Comparison of ENCODE assay signal across 13 mouse cellular contexts in genomic region chr12:102323392-102323791, GRCm38 (mm10). TPM values are rescaled to one million over a fixed set of nuclear protein-coding genes. Genes with fewer than 3 reads are reported as not detected.
DNase-seq lines count a peak whose midpoint lies in the region; ATAC-seq lines count a peak whose summit lies in the region.
"Had no signal": no experiment of that assay in that cellular context is flagged by ENCODE, and none has a peak within 500 bp of the region (broad histone marks: within the 10 kb centered on the region; RNA-seq: fewer than 3 reads in every experiment).

No protein-coding gene starts in this region.

- no peak overlapping the region for H3K4me2 ChIP-seq in lung, embryonic 15.5 days
- no peak overlapping the region for H3K4me2 ChIP-seq in heart, embryonic 14.5 days (ENCODE audit: low read length)
- no peak overlapping the region for H3K4me2 ChIP-seq in stomach, embryonic 16.5 days (ENCODE audit: low read depth, low read length)

- peak; percentile 55; the same call in 1 of the 2 replicates for ATAC-seq in lung, embryonic 15.5 days (ENCODE audit: borderline replicate concordance, extremely low read depth, low FRiP score, low TSS enrichment)
- no peak for ATAC-seq in heart, embryonic 14.5 days (ENCODE audit: insufficient number of reproducible peaks, insufficient read depth, low FRiP score, low read depth)
- peak; percentile 51; the same call in 1 of the 2 replicates for ATAC-seq in stomach, embryonic 16.5 days (ENCODE audit: insufficient read depth, low FRiP score)
- no peak for ATAC-seq in erythroblast, adult 5-6 weeks (replicated peaks; ENCODE audit: low FRiP score, poor library complexity, severe bottlenecking)
- no peak for ATAC-seq in cerebellum, adult (ENCODE audit: insufficient number of reproducible peaks, low FRiP score, low TSS enrichment)
- ATAC-seq: forebrain, embryonic 16.5 days; inflammation-experienced regulatory T-cells, adult 6 months had no signal

- no peaks in the 10 kb centered on the region for H3K36me3 ChIP-seq in lung, embryonic 15.5 days
- peaks cover 21% of the 10 kb centered on the region for H3K36me3 ChIP-seq in heart, embryonic 14.5 days (ENCODE audit: control insufficient read depth, insufficient read depth, low read length)
- H3K36me3 ChIP-seq in stomach, embryonic 16.5 days (ENCODE audit: control insufficient read depth, insufficient read depth, low read length): no peaks in the 10 kb centered on the region

- peaks cover 78% of the 10 kb centered on the region for H3K4me1 ChIP-seq in lung, embryonic 15.5 days
- H3K4me1 ChIP-seq in heart, embryonic 14.5 days (ENCODE audit: control insufficient read depth in 2 of 2, insufficient read depth in 2 of 2, low read length in 2 of 2): peaks cover 3 to 21% of the 10 kb centered on the region in 2 experiments; a peak in 3 of 4 replicates
- H3K4me1 ChIP-seq in stomach, embryonic 16.5 days (ENCODE audit: control insufficient read depth, insufficient read depth, low read length): peaks cover 18% of the 10 kb centered on the region

- H3K4me3 ChIP-seq in lung, embryonic 15.5 days: no peak overlapping the region
- H3K4me3 ChIP-seq in heart, embryonic 14.5 days (ENCODE audit: control insufficient read depth in 1 of 2, insufficient read depth in 1 of 2, low read depth in 1 of 2, low read length in 2 of 2): no peak overlapping the region
- H3K4me3 ChIP-seq in stomach, embryonic 16.5 days (replicated peaks; ENCODE audit: low read length): no peak overlapping the region

- H3K27ac ChIP-seq in lung, embryonic 15.5 days: peak overlapping the region; percentile 84
- H3K27ac ChIP-seq in heart, embryonic 14.5 days (replicated peaks in 1 of 2; ENCODE audit: control insufficient read depth in 1 of 2, insufficient read depth in 1 of 2, low read depth in 2 of 2, low read length in 2 of 2): peak overlapping the region; percentile 31 to 70; a peak in 3 of 4 replicates
- peak overlapping the region; percentile 68 for H3K27ac ChIP-seq in stomach, embryonic 16.5 days (ENCODE audit: low read length)

- WGBS in lung, embryonic 15.5 days: 64% methylated on average over 2 of the region's 2 CpGs
- 76% methylated on average over 2 of the region's 2 CpGs for WGBS in heart, embryonic 14.5 days
- 80% methylated on average over 2 of the region's 2 CpGs for WGBS in stomach, embryonic 16.5 days

- no peaks in the 10 kb centered on the region for H3K9me3 ChIP-seq in lung, embryonic 15.5 days
- H3K9me3 ChIP-seq in heart, embryonic 14.5 days (ENCODE audit: control insufficient read depth, low read length): no peaks in the 10 kb centered on the region
- no peaks in the 10 kb centered on the region for H3K9me3 ChIP-seq in stomach, embryonic 16.5 days (replicated peaks; ENCODE audit: control insufficient read depth, low read length)

- no peak for DNase-seq in lung, postnatal 25 days (ENCODE audit: low spot score)
- peak; percentile 83 for DNase-seq in kidney, postnatal 10 days
- DNase-seq in right cerebral cortex, adult 18-20 months: no peak
- DNase-seq: cerebellum, postnatal 36 days; midbrain, embryonic 14.5 days; thymus, adult 18-20 months had no signal

- H3K9ac ChIP-seq in lung, embryonic 15.5 days: no peak overlapping the region
- H3K9ac ChIP-seq in heart, embryonic 14.5 days (ENCODE audit: low read length): no peak overlapping the region
- H3K9ac ChIP-seq in stomach, embryonic 16.5 days (ENCODE audit: low read length): no peak overlapping the region

- no peaks in the 10 kb centered on the region for H3K27me3 ChIP-seq in lung, embryonic 15.5 days
- H3K27me3 ChIP-seq in heart, embryonic 14.5 days (ENCODE audit: control insufficient read depth, insufficient read depth, low read length): no peaks in the 10 kb centered on the region
- H3K27me3 ChIP-seq in stomach, embryonic 16.5 days (ENCODE audit: control insufficient read depth, insufficient read depth, low read length): no peaks in the 10 kb centered on the region

RNA-seq across cellular contexts. Expression of gene Rin3, which starts 40.5 kb away (rescaled TPM):
- polyA plus RNA-seq in lung, embryonic 15.5 days (2015; fragmentation: Nextera tagmentation; extraction: Ambion mirVana): 12.7 and 14.2 TPM in 2 replicates
- polyA plus RNA-seq in heart, embryonic 14.5 days (2014; fragmentation: Nextera tagmentation; extraction: Ambion mirVana): 11.7 and 11.8 TPM in 2 replicates
- polyA plus RNA-seq in stomach, embryonic 16.5 days (2015; fragmentation: Nextera tagmentation; extraction: Ambion mirVana): 8.5 and 9.3 TPM in 2 replicates
- total RNA-seq in erythroblast, adult 5-6 weeks (2015; ENCODE audit: low replicate concordance): 42.0 and 48.8 TPM in 2 replicates
- 30.0 and 33.7 TPM in 2 replicates for total RNA-seq in erythroblast, adult 5-6 weeks (2017; ENCODE audit: low replicate concordance)

Comparison
In these comparisons a context has a peak if more than half of its experiments do, and no peak if none do; other contexts are left out.
1. ATAC-seq: peak in lung, embryonic 15.5 days (single experiment) and stomach, embryonic 16.5 days (single experiment); none in heart, embryonic 14.5 days (single experiment), erythroblast, adult 5-6 weeks (single experiment) and cerebellum, adult (single experiment).
2. Peak in every context shown above with its lines, with median percentiles within 50 percentile points of each other: H3K27ac ChIP-seq.